Mouse (Mus musculus): Measurements from ENCODE around the gene E2f8. TPM values are rescaled to one million over a fixed set of nuclear protein-coding genes. Genes with fewer than 3 reads are reported as not detected.

The E2f8 gene
- total and polyA plus RNA-seq, 3 experiments = 8.9 to 49.4 (median 39.3) TPM

DNA sequence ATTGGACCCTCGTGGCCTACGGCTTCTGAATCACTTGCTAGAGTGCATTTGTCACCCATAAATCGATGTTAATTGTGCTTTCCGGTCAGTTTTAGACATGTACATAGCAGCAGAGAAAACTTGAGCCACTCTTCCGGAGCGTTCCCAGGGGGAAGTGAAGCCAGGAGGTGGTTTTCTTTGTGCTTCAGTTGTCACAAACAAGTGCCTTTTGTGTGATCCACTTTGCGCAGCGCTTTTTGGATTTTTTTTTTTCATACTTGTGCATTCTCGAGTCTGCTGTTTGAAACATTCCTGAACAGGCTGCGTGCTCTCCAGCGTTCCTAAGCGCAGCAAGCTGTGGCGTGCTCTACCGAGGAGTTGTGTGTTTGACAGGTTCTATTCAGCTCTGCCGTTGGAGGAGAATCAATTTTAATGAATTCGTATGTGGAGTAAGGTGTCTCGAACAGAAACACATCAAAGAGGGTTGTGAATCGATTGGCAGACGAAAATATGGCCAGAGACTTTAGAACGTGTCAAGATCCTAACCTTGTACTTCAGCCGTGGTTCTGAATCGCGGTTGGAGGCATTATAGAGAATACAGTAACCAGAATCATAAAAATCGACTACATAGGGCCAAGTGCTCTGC is 16.3 kb upstream of the E2f8 start:
- Histone ChIP-seq H3K4me3 (ENCODE audit: control insufficient read depth in 1 of 2, insufficient read depth in 1 of 2, low read depth in 2 of 2, low read length in 2 of 2) (no peak overlapping the region), H3K36me3 (ENCODE audit: control insufficient read depth in 1 of 2, insufficient read depth in 2 of 2, low read length in 2 of 2) (no peaks in the 10 kb centered on the region), H3K27ac (ENCODE audit: control insufficient read depth, low read depth, low read length) (no peak overlapping the region), H3K4me1 (ENCODE audit: control insufficient read depth in 1 of 2, insufficient read depth in 2 of 2, low read length in 2 of 2) (peaks cover 0 to 5% of the 10 kb centered on the region in 2 experiments; a peak in 1 of 4 replicates), H3K27me3 (ENCODE audit: control insufficient read depth in 1 of 2, insufficient read depth in 2 of 2, low read length in 2 of 2) (peaks cover 0 to 3% of the 10 kb centered on the region in 2 experiments; a peak in 2 of 4 replicates), H3K9ac (ENCODE audit: control insufficient read depth, low read depth, low read length, poor library complexity, severe bottlenecking) (no peak overlapping the region), H3K9me3 (replicated peaks; ENCODE audit: insufficient read depth, low read length) (no peaks in the 10 kb centered on the region), H3K79me2 (ENCODE audit: control insufficient read depth, insufficient read depth, low read length, poor library complexity) (no peaks in the 10 kb centered on the region)
- no peak for TF ChIP-seq MAX (IDR thresholded peaks at IDR 0.05; ENCODE audit: low read length)
- TF ChIP-seq POLR2A (IDR thresholded peaks at IDR 0.05; ENCODE audit: control insufficient read depth in 1 of 2, insufficient read depth in 1 of 2, low read depth in 1 of 2, low read length in 2 of 2, poor library complexity in 1 of 2) = no peak
- no peak for TF ChIP-seq RAD21 (IDR thresholded peaks at IDR 0.05; ENCODE audit: low read depth, low read length)
- no peak for DNase-seq (ENCODE audit: low read depth, low spot score)

DNA sequence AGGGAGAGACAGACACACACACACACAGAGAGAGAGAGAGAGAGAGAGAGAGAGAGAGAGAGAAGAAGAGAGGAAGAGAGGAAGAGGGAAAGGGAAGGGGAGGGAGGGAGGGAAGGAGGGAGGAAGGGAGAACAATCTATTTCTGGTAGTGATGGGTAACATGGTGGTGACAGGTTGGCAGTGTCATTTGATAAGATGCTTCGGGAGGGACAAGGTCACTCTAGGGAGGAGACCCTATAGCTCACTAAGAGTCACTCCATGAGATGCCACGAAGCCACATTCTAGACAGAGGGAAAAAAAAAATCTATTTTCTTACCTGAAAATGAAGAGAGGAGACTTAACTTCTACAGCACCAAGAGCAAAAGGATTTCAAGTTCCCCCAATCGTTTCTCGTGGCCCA is 14.7 kb upstream of the E2f8 start:
- H3K27me3 ChIP-seq (ENCODE audit: control insufficient read depth in 1 of 2, insufficient read depth in 2 of 2, low read length in 2 of 2) = peaks cover 0 to 3% of the 10 kb centered on the region in 2 experiments; a peak in 2 of 4 replicates
- H3K27ac ChIP-seq (ENCODE audit: control insufficient read depth, low read depth, low read length) = no peak overlapping the region
- TF ChIP-seq MYB (IDR thresholded peaks at IDR 0.05; ENCODE audit: low read depth, low read length) = no peak
- no peak for TF ChIP-seq SIN3A (IDR thresholded peaks at IDR 0.05; ENCODE audit: low read length)
- no peak for TF ChIP-seq NRF1 (IDR thresholded peaks at IDR 0.05; ENCODE audit: insufficient read depth, low read depth, low read length, poor library complexity, severe bottlenecking)
- no peak for TF ChIP-seq ZNF384 (IDR thresholded peaks at IDR 0.05; ENCODE audit: low read depth, low read length)
- no peak for TF ChIP-seq CHD1 (IDR thresholded peaks at IDR 0.05; ENCODE audit: low read depth, low read length)
- TF ChIP-seq BHLHE40 (IDR thresholded peaks at IDR 0.05; ENCODE audit: borderline replicate concordance, low read depth, low read length) = no peak
- TF ChIP-seq TAL1 (IDR thresholded peaks at IDR 0.05; ENCODE audit: low read length) = no peak
- no peak for TF ChIP-seq MAFK (IDR thresholded peaks at IDR 0.05; ENCODE audit: borderline replicate concordance, low read depth, low read length)
- TF ChIP-seq POLR2AphosphoS2 (IDR thresholded peaks at IDR 0.05; ENCODE audit: low read length) = no peak
- TF ChIP-seq E2F4 (IDR thresholded peaks at IDR 0.05; ENCODE audit: borderline replicate concordance, low read depth, low read length) = no peak
- no peak for TF ChIP-seq KAT2A (conservative IDR thresholded peaks at IDR 0.05; ENCODE audit: low read depth, low read length)
- no peak for TF ChIP-seq TBP (IDR thresholded peaks at IDR 0.05; ENCODE audit: low read depth, low read length)
- no peak for TF ChIP-seq GABPA (IDR thresholded peaks at IDR 0.05; ENCODE audit: low read depth, low read length)
- TF ChIP-seq GATA1 (IDR thresholded peaks at IDR 0.05; ENCODE audit: low read depth, low read length) = no peak
- TF ChIP-seq MAZ (IDR thresholded peaks at IDR 0.05; ENCODE audit: low read depth, low read length) = no peak
- TF ChIP-seq USF1 (IDR thresholded peaks at IDR 0.05; ENCODE audit: low read depth, low read length) = no peak
- TF ChIP-seq ZKSCAN1 (IDR thresholded peaks at IDR 0.05; ENCODE audit: low read depth, low read length) = no peak
- no peak for TF ChIP-seq RAD21 (IDR thresholded peaks at IDR 0.05; ENCODE audit: low read depth, low read length)
- TF ChIP-seq HCFC1 (IDR thresholded peaks at IDR 0.05; ENCODE audit: low read depth, low read length) = no peak
- no peak for DNase-seq (ENCODE audit: low read depth, low spot score)
- H3K36me3 ChIP-seq (ENCODE audit: control insufficient read depth in 1 of 2, insufficient read depth in 2 of 2, low read length in 2 of 2) = no peaks in the 10 kb centered on the region
- H3K9me3 ChIP-seq (replicated peaks; ENCODE audit: insufficient read depth, low read length) = no peaks in the 10 kb centered on the region
- peaks cover 0 to 2% of the 10 kb centered on the region in 2 experiments; a peak in 1 of 4 replicates for H3K4me1 ChIP-seq (ENCODE audit: control insufficient read depth in 1 of 2, insufficient read depth in 2 of 2, low read length in 2 of 2)
- no peak overlapping the region for H3K9ac ChIP-seq (ENCODE audit: control insufficient read depth, low read depth, low read length, poor library complexity, severe bottlenecking)
- H3K4me3 ChIP-seq (ENCODE audit: control insufficient read depth in 1 of 2, insufficient read depth in 1 of 2, low read depth in 2 of 2, low read length in 2 of 2) = no peak overlapping the region
- no peaks in the 10 kb centered on the region for H3K79me2 ChIP-seq (ENCODE audit: control insufficient read depth, insufficient read depth, low read length, poor library complexity)

All from MEL (cell line).